Mouse (Mus musculus) kidney, embryonic 16.5 days (tissue): ENCODE results near the gene Gm20379. TPM values are rescaled to one million over a fixed set of nuclear protein-coding genes. Genes with fewer than 3 reads are reported as not detected.

ENCODE experiments used
- ATAC-seq: fragments of 200-750 bp; cut with Nextera tagmentation; 2 replicates; pipeline ENCODE4 v1.8.0; 2017; ENCODE audit warnings: moderate TSS enrichment; ENCODE audit not compliant: low FRiP score, low TSS enrichment
- H3K27ac ChIP-seq: fragments of 300-500 bp; sonication (generic); 2 replicates; pipeline ENCODE4 v1.5.1; 2014; ENCODE audit warnings: low read length
- H3K27me3 ChIP-seq: fragments of 300-500 bp; sonication (generic); 2 replicates; pipeline ENCODE4 v1.6.1; 2014; ENCODE audit warnings: low read length, control low read depth, mixed read lengths; ENCODE audit not compliant: insufficient read depth
- H3K36me3 ChIP-seq: fragments of 300-500 bp; sonication (generic); 2 replicates; pipeline ENCODE4 v1.6.1; 2014; ENCODE audit warnings: low read length, control low read depth, mixed read lengths; ENCODE audit not compliant: insufficient read depth
- H3K4me1 ChIP-seq: fragments of 300-500 bp; sonication (generic); 2 replicates; pipeline ENCODE4 v1.6.1; 2014; ENCODE audit warnings: low read length, control low read depth, mixed read lengths; ENCODE audit not compliant: insufficient read depth
- H3K4me2 ChIP-seq: fragments of 300-500 bp; sonication (generic); replicated peaks from 2 replicates; pipeline ENCODE4 v1.6.1; 2014; ENCODE audit warnings: low read depth, low read length
- H3K4me3 ChIP-seq: fragments of 300-500 bp; sonication (generic); 2 replicates; pipeline ENCODE4 v1.5.1; 2014; ENCODE audit warnings: mild to moderate bottlenecking, low read length
- H3K9ac ChIP-seq: fragments of 300-500 bp; sonication (generic); replicated peaks from 2 replicates; pipeline ENCODE4 v1.6.1; 2014; ENCODE audit warnings: low read length
- H3K9me3 ChIP-seq: fragments of 300-500 bp; sonication (generic); 2 replicates; pipeline ENCODE4 v1.6.1; 2016; ENCODE audit warnings: low read length, control low read depth
- WGBS: fragments of 180-500 bp; shearing (Covaris S2); extraction: QIAGEN DNeasy Blood & Tissue Kit; methylation state at CpG from one replicate; pipeline ENCODE4 v1.1.7; 2014; 5-methylcytosine and 5-hydroxymethylcytosine counted together
- polyA plus RNA-seq: library from polyadenylated mRNA; unstranded; fragments of >200 nt; fragmentation: Nextera tagmentation; extraction: Ambion mirVana; gene quantifications from 2 replicates; pipeline ENCODE4 v1.2.1, GENCODE M21; 2015

Gene Gm20379
- polyA plus RNA-seq = 1.2 and 1.9 TPM in 2 replicates

DNA sequence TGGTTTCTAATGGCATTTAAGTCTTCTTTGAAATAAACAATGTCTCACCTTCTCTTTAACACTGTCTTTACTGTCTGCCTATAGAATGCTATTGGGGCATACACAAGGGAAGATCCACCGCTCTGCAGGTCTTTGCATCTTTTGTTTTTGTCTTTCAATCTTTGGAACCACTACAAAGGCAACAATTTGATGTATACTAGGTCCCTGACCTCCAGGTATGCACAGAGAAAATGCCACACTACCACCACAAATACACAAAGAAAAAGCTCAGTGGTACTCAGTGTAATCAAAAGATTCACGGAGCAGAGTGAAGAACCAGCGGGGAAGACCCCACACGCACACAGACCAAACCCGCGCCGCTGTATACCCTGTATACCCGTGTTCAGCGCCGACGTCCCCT is at the start of gene Gm20379:
TSS of gene Gm20379 (plus strand) at position 301 of the 400 bp plus-strand sequence.
- WGBS = 96% methylated on average over 11 of the region's 11 CpGs
- Histone ChIP-seq H3K4me1 (peaks cover 5% of the 10 kb centered on the region), H3K4me2 (no peak within 1 kb of the TSS), H3K9me3 (0 out of 2 replicates have a peak, but pooled peaks cover 3% of the 10 kb centered on the region), H3K36me3 (peaks cover 31% of the 10 kb centered on the region), H3K4me3 (no peak within 1 kb of the TSS), H3K27ac (no peak within 1 kb of the TSS), H3K9ac (no peak within 1 kb of the TSS), H3K27me3 (no peaks in the 10 kb centered on the region)
- ATAC-seq = no peak

DNA sequence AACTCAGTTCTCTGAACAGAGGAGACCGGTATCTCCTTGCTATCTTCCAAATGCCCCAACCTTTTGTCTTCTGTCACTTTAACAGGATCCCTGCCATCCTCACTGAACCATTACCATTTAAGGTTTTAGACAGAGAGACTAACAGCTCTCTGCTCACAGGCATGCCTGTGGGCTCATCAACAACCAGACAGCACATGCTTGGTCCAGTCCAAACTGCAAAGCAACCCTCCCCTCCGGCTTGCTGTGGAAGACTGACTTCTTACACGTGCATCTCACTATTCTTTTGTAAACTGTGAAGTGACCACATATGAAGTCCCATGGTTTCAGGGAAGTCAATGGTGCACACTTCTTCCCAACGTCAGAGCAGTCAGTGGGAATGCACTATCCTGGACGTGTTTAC is 44.5 kb upstream of the Gm20379 start:
- Histone ChIP-seq H3K4me2 (no peak overlapping the region), H3K9ac (no peak overlapping the region), H3K27ac (no peak overlapping the region), H3K4me1 (no peaks in the 10 kb centered on the region), H3K36me3 (0 out of 2 replicates have a peak, but pooled peaks cover 4% of the 10 kb centered on the region), H3K9me3 (no peaks in the 10 kb centered on the region), H3K4me3 (no peak overlapping the region), H3K27me3 (no peaks in the 10 kb centered on the region)
- ATAC-seq = no peak
- 81% methylated on average over 5 of the region's 5 CpGs for WGBS

DNA sequence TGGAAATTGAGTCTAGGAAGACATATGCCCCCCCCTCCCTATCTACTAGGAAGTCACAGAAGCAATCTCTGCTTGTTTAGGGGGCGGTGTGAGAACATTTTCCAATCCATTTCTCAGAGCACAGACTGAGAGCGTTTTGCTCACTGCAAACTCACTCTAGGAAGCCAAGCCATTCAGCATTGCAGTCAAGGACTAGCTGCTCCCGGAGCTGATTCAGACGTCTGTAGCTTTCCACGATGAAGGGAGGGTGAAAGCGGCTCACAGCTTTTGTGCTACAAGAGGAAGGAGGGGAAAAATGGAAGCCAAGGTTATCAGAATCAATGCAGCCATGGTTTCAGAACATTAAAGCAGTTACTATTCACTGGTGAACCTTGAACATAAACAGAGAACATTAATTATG is 42.2 kb upstream of the Gm20379 start:
- H3K9me3 ChIP-seq = no peaks in the 10 kb centered on the region
- H3K27me3 ChIP-seq = no peaks in the 10 kb centered on the region
- 95% methylated on average over 6 of the region's 6 CpGs for WGBS
- no peak overlapping the region for H3K27ac ChIP-seq
- H3K9ac ChIP-seq = no peak overlapping the region
- H3K36me3 ChIP-seq = 0 out of 2 replicates have a peak, but pooled peaks cover 4% of the 10 kb centered on the region
- no peak for ATAC-seq
- H3K4me2 ChIP-seq = no peak overlapping the region
- H3K4me1 ChIP-seq = no peaks in the 10 kb centered on the region
- H3K4me3 ChIP-seq = no peak overlapping the region

DNA sequence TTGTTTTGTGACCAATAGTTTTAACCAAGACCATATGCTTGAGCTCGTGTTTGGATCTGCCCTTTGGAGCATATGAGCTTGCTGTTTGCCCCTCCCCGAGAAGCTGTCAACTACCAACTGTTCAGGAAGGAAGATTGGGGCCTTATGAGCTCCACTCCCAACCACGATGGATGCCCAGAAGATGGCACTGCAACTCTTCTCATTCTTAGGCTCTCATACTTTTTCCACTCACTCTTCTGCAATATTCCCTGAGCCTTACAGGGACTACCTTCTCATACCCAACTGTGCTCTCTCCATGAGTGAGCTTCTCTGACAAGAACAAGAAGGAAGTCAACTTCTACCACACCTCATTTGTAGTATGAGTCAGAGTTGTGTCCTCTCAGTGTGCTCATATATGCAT is 38.7 kb upstream of the Gm20379 start:
- Histone ChIP-seq H3K36me3 (no peaks in the 10 kb centered on the region), H3K9ac (no peak overlapping the region), H3K4me3 (no peak overlapping the region), H3K4me1 (no peaks in the 10 kb centered on the region), H3K27me3 (no peaks in the 10 kb centered on the region), H3K27ac (no peak overlapping the region), H3K4me2 (no peak overlapping the region), H3K9me3 (no peaks in the 10 kb centered on the region)
- ATAC-seq = no peak
- WGBS = 82% methylated on average over 3 of the region's 3 CpGs

DNA sequence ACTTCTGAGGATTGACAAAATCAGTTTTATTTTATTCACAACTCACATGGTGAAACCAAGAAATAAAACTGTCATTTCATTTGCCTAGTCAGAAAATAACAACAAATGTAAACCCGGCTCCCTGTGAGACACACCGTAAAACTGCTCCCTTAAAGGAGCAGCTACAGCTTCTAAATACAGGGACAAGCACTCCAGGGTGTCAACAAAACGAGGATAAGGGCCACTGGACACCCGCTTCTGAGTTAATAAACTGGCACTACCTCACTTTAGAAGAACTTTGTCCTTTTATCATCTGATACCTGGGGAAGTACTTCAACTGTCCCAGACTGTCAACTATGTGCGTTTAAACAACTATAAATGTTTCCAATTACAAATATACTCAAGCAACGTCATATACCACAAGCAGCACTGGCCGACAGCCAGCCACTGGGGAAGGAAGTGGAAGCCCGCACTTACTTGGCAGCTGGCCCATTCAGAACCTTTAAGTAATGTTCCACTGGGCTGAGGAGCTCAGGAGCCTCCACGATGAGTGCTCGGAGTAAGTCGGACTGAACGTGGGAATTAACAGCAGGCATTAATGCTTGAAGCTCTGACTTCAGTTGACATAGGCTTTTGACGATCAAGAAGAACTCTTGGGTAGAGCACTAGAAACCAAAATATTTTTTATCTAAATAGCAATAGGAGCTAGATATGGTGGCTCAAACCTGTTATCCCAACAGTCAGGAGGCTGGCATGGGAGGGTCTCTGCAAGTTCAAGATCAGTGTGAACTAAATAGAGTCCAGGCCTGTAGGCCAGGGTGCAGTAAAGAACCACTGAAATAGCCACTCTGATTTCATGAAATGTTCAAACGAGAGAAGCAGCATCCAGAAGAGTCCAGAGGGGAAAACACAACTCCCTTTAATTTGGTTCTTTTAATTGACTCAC is 31.2 kb upstream of the Gm20379 start:
- Histone ChIP-seq H3K9me3 (no peaks in the 10 kb centered on the region), H3K4me2 (0 out of 2 replicates have a peak overlapping the region, but pooled peaks have one; percentile 0), H3K4me3 (no peak overlapping the region), H3K27me3 (no peaks in the 10 kb centered on the region), H3K36me3 (peaks cover 5% of the 10 kb centered on the region), H3K27ac (no peak overlapping the region), H3K9ac (no peak overlapping the region), H3K4me1 (peaks cover 4% of the 10 kb centered on the region; the same call in 1 of the 2 replicates)
- ATAC-seq = peak; percentile 78; the same call in 1 of the 2 replicates
- WGBS = 46% methylated on average over 14 of the region's 14 CpGs

DNA sequence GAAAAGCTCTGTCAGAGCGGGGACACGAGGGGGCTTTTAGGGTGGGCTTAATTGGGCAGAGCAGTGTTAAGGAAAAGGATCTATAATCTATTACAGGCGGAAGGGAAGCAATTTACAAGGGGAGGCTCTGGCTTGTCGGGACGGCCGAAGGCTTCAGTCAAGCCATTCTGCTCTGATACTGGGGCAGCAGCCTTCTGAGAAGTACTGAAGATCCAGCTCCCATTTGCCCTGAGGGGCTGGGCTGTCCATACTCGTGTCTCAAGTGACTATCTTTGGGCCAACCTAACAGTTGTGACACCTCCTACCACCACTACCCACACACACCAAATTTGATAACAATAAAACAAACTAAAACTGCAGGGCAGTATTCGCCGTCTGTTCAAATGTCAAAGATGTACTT is 30.5 kb upstream of the Gm20379 start:
- Histone ChIP-seq H3K4me2 (no peak overlapping the region), H3K27ac (no peak overlapping the region), H3K4me3 (no peak overlapping the region), H3K9me3 (no peaks in the 10 kb centered on the region), H3K4me1 (peaks cover 4% of the 10 kb centered on the region; the same call in 1 of the 2 replicates), H3K9ac (no peak overlapping the region), H3K36me3 (peaks cover 5% of the 10 kb centered on the region), H3K27me3 (no peaks in the 10 kb centered on the region)
- WGBS = 88% methylated on average over 9 of the region's 9 CpGs
- no peak for ATAC-seq

DNA sequence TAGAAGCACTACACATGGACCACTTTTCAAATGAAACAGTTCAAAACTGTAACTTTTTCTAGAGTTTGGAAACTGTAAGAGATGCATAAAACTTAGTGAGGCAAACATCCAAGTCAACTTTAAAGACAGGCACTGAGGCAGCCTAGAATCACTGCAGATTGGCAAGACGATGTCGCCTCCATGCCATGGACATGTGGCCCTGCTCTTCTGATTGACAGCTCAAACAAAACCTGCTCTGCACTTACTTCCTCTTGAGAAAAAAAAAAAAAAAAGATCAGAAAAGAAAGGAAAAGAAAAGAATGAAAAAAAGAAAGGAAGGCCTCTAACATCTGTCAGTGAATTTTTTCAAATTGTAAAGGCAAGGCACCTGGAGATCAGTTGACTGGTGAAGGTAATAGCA is 28.8 kb upstream of the Gm20379 start:
- Histone ChIP-seq H3K36me3 (peaks cover 7% of the 10 kb centered on the region), H3K4me3 (no peak overlapping the region), H3K9ac (no peak overlapping the region), H3K9me3 (no peaks in the 10 kb centered on the region), H3K27me3 (no peaks in the 10 kb centered on the region), H3K4me2 (no peak overlapping the region), H3K4me1 (peaks cover 4% of the 10 kb centered on the region; the same call in 1 of the 2 replicates), H3K27ac (no peak overlapping the region)
- WGBS = 95% methylated on average over 2 of the region's 2 CpGs
- no peak for ATAC-seq

DNA sequence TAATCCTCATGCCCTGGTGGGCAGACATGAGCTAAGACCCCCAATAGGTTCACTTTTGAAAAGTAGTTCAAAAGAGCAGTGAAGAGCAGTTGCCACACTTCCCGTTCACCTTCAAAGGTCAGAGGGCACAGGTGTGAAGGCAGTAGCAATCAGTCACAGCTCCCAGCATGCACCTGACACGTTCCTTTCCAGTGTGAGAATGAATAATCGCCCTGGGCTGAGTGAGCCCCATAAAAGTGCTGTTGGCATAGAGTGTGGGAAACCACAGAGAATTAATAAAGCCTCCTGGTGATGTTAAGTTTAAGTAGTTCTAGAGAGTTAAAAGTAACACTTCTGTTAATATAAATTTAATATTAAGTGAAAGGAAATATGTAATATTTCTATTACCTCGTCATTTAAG is 14.2 kb upstream of the Gm20379 start:
- no peaks in the 10 kb centered on the region for H3K27me3 ChIP-seq
- WGBS = 49% methylated on average over 4 of the region's 4 CpGs
- ATAC-seq = peak; percentile 63; the same call in 1 of the 2 replicates
- no peak overlapping the region for H3K9ac ChIP-seq
- peaks cover 12% of the 10 kb centered on the region; the same call in 1 of the 2 replicates for H3K36me3 ChIP-seq
- no peaks in the 10 kb centered on the region for H3K9me3 ChIP-seq
- no peak overlapping the region for H3K27ac ChIP-seq
- H3K4me2 ChIP-seq = no peak overlapping the region
- H3K4me3 ChIP-seq = no peak overlapping the region
- no peaks in the 10 kb centered on the region for H3K4me1 ChIP-seq

DNA sequence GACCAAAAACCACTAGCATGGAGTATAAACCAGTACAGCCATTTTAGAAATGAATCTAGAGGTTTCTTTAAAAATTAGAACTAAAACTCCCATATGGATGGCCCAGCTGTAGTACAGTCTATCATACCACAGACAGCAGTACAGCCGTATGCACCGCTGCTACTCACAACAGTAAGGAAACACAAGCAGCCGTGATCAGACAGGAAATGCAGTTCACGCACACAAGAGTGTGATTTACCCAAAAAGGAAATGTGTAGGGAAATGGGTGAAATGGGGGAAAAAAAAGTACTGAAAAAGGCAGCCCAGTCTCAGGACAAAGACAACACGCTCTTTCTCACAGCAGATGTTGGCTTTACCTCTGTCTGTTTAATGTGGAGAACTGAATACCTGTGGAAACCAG is 11.9 kb upstream of the Gm20379 start:
- no peak for ATAC-seq

DNA sequence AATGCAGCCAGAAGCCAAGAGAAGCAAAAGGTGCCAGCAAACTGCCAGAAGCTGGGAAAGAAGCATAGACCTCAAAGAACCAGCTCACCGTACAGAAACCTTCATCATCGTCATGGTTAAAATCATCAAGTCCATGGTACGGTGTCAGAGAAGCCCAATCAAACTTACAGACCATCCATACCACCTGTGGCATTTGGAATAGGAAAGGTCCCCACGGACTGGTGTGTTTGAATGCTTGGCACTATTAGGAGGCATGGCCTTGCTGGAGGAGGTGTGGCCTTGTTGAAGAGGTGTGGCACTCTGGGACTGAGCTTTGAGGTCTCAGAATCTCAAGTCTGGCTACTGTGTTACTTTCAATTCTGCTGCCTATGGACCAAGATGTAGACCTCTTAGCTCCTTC is 9.3 kb upstream of the Gm20379 start:
- Histone ChIP-seq H3K9ac (no peak overlapping the region), H3K4me1 (peaks cover 4% of the 10 kb centered on the region; the same call in 1 of the 2 replicates), H3K4me2 (no peak overlapping the region), H3K36me3 (peaks cover 22% of the 10 kb centered on the region), H3K27me3 (no peaks in the 10 kb centered on the region), H3K9me3 (no peaks in the 10 kb centered on the region), H3K4me3 (no peak overlapping the region), H3K27ac (no peak overlapping the region)
- 0 out of 2 replicates have a peak, but pooled peaks have one; percentile 35 for ATAC-seq
- WGBS = 85% methylated on average over 4 of the region's 4 CpGs

More for the DNA sequence above, 11.9 kb upstream of the Gm20379 start:
- H3K4me3 ChIP-seq = no peak overlapping the region
- no peak overlapping the region for H3K27ac ChIP-seq
- WGBS = 66% methylated on average over 5 of the region's 5 CpGs
- no peak overlapping the region for H3K9ac ChIP-seq
- H3K36me3 ChIP-seq = peaks cover 19% of the 10 kb centered on the region
- no peak overlapping the region for H3K4me2 ChIP-seq
- no peaks in the 10 kb centered on the region for H3K4me1 ChIP-seq
- no peaks in the 10 kb centered on the region for H3K9me3 ChIP-seq
- no peaks in the 10 kb centered on the region for H3K27me3 ChIP-seq
